Mouse (Mus musculus): ENCODE measurements around the gene Mapkbp1.

Mapkbp1 gene

DNA sequence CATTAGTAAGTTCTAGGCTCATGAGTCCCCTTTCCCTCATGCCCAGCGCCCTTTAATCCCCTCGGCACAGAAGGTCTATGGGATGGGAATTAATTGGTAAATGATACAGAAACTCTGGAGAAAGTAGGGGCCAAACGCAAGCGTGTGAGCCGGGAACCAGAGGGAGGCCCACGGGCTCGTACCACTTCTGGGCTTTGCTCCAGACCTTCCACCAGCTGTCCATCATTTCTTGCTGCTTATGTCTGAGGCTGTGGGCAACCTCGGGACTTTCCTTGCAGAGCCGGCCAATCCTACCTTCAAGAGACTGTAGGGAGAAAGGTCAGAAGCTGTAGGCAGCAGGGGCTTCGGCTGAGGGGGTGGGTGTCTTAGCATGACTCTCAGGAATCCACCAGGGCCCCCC is 83.4 kb downstream of the Mapkbp1 start:
- DNase-seq = no peak

DNA sequence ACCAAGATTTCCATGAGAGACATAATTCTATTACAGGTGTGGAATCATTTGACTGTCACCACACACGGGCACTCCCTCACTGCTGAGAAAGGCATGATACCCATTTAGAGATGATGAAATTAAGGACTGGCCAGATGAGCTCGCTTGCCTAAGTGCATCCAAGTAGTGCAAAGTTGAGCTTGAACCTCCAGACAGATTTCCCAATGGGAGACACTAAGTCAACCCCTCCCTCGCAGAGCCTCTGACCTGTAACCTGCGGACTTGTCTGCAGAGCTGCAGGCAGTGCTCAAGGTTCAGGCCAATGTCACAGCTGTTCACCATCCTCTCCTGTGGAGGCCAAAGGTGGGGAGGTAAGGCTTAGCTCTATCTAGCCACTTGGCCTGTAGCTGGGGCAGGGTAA is 86.3 kb downstream of the Mapkbp1 start:
- DNase-seq = no peak

DNA sequence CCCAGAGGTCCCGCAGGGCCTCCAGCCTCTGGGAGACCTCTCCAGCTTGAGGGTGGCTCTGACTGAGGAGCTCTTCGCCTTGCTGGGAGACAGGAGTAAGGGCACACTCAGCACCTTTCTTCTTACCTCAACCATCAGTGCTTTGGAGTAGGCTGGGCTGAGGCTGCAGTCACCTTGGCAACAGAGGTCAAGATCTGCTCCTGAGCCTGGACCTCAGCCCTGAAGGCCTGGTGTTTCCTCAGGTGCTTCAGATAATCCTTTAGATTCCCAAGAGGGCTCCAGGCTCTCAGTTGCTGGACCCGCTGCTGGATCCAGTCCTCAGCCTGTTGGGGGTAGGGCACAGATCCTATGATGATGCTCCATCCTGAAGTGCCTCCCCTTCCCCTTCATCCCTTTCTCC is 87.0 kb downstream of the Mapkbp1 start:
- DNase-seq = no peak

DNA sequence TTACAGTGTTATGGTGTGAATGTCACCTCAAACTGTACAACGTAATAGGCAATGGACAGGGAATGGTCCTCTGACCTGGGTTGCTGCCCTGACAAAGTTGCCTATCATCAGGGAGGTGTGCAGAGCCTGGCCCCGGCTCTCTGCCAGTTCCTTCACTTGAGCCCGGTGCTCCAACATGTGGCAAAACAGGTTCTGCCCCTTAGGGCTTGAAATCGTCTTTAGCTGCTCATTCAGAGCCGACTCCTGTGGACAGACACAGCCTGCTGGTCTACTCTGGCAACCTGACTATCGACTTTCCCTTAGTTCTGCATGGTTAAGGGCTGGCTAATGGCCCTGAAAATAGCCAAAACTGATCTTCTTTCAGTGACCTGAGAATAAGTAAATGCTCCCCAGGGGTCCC is 87.7 kb downstream of the Mapkbp1 start:
- no peak for DNase-seq

DNA sequence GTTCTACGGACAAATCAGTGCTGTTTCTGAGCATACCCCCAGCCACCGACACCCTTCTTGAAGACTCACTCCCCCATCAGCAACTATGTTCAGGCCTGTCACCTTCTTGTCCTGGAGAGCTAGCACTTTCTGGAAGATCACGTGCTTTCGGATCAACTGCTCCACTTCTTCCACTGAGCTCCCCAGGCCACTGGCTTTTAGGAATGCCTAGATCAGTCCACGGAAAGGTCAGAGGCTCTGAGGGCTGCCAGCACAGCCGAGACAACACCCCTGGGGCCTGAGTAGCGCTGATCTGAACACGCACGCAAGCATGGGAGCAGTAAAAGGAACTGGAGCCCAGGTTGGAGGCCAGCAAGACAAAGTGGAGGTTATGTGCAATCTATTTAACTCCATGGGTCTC is 88.2 kb downstream of the Mapkbp1 start:
- no peak for DNase-seq

DNA sequence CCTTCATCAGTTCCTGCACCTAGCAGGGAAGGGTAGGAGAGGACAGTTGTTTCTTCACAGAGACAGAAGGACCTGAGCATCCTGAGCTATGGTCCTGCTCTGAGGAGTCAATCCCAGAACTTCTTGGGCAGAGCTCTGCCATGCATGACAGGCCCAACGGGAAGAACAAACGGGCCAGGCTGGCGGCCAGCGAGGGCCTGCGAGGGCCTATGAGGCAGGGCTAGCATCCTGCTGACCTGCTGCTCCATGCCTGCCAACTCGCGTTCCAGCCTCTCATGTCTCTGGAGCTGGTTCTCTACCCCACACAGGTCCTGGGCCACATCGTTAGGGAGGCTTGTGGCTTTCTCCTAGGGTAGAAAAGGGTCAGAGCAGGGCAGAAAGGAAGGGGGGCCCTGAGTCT is 89.7 kb downstream of the Mapkbp1 start:
- no peak for DNase-seq

DNA sequence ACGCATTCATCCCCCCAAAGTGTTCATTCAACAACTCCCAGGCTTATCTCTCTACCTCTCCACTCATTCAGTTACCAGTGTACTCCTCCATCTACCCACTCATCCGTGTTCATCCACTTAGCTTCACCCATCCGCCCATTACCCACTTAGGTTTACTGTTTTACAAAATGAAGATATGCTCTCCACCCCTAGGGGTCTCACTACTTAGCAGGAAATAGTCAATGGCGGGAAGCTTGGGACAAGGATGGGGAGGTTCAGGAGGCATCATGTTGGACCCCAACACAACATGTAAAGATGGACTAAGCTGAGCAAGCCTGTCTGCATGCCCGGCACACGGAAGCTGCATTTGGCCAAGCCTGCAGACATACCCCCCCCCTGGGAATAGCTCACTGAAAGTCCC is 92.1 kb downstream of the Mapkbp1 start:
- no peak for DNase-seq

DNA sequence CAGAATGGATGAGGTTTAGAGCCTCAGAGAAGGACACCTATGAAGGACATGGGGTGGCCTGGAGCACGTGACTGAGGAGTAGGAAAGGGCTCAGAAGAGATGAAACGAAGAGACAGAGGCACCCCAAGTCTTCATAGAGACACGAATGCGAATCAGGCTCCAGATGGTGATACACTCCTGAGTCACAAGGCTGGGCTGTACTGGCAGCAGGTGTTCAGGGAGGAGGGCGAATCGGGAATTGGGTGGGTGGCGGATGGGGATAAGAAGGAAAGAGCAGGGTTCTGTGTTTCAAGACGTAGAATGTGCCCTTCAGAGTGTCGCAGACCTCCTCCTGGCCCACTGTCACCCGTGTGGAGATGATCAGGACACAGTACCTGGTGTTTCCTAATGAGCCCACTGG is 92.7 kb downstream of the Mapkbp1 start:
- no peak for DNase-seq

DNA sequence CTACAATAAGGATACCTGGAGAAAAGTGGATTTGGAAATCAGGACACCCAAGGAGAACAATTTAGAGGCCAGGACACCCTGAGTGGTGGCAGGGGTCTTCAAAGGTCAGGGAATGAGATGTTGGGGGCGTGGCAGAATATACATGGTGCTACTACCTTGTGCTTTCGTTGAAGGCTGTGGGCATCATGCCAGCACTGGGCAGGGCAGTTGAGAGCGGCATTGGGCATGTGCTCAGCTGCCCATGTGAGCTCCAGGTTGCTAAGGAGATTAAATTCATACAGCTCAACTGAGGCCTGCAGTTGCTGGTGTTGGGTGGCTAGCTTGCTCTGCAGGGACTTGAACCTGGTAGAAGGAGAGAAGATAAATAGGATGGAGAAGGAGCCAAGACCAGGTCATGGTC is 93.7 kb downstream of the Mapkbp1 start:
- DNase-seq = no peak

DNA sequence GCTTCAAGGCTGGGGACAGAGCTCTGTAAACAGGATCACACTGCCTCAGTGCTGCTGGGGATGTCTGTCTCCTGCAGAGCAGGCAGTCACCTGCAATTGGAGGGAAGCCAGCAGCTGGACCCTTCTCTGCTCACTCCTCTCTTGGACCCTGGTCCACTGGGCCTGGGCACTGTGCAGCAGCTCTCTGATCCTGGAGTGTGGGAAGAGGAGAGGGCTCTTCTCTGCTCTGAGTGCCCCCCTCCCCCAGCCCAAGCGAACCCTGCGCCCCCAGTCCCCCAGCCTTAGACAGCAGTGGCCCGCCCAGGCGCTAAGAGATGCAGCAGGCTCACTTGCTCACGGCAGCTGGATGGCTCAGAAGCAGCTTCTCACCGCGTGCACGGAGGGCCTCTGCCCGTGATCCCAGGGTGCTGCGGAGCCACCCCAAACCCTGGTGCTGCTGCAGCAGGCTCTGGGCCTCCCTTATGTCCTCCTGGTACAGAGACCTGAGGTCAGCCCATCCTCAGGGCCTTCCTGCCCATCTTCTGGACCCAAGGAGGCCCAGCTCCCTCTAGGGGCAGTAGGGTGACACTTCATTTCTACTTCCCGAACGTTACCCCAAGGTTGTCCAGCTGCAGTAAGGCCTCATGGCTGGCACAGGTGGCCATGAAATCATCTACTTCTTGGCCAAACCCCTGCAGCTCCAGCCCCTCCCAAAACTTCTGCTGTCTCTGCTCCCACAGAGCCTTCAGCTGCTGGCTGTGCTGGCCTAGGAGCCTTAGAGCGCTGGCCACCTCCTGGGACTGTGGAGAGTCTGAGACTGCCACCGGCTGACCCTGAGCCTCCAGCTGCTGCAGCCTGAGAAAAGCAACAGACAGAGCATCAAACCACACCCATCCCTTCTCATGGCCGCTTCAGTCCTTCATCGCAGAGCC is 96.3 kb downstream of the Mapkbp1 start:
- DNase-seq = peak; percentile 25

DNA sequence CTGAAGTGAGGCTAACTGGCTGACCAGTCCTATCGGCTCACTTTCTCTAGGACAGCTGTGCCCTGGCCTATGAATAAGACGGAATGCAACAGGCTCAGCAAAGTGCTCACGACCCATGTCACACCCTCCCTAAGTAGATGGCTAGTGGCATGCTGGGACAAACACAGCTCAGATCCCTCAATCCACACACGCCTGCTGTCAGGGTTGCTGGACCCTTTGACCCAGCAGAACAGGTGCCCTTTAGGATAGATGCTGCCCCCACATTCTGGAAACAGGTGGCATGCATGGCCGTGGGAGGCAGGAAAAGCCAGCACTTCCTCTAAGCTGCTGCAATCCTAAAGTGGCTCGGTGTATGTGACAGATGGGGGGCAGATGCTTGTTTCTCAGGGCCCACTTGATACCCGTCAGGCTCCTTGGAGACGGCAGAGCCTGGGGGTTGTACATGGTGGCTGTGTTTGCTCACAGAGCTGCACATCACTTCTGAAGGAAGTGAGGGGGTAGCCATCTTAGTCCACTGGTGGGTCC is 97.0 kb downstream of the Mapkbp1 start:
- no peak for DNase-seq

DNA sequence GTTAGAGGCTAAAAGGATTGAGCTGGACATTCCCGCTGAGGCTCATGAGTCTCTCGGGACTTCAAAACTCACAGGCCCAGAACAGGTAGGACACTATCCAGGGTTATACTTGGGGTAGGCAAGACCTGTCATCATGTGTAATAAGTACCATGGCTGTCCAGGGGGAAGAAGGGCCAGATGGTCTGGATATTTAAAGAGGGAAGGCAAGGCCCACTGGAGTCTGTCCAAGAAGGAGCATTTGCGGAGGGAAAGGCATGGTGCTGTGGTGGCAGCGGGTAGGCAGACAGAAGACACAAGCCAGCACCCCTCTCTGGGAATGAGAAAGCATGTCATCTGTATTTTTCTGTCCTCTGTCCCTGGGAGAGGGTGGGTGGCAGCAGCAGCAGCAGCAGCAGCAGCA is 101.6 kb downstream of the Mapkbp1 start:
- DNase-seq = no peak

DNA sequence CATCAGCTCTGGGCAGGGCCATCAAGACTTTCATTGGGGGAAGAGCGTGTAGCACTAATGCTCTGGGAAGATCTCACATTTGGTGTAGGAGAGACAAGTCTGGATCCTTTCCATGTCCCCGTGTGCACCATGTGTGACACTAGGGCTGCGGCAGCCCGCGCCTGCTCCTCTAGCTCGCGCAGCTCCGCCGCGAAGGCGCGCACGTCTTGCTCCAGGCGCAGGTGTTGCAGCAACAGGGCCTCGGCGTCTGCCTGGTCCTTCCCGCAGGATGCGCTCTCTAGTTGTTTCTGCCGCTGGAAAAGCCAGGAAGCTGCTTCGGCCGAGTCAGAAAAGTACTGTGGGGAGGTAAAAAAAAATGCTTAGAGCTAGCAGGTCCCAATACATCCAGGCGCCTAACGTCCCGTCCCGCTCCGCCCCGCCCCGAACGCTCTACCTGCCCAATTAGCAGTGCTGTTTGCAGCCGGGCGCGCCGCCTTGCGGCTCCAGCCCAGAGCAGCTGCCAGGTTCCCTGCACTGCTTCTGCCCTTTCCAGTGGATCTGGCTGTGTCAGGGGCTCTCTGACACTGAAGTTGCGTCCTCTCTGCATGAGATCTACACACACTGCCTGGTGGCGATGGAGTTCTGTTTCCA is 103.7 kb downstream of the Mapkbp1 start:
- peak; percentile 62 for DNase-seq

Measured in cerebellum, adult 8-10 months (tissue).